26 mouse cellular contexts compared by ENCODE assay signal in genomic region chr1:186922489-186923370, GRCm38 (mm10). TPM values are rescaled to one million over a fixed set of nuclear protein-coding genes. Genes with fewer than 3 reads are reported as not detected.
DNase-seq lines count a peak whose midpoint lies in the region; ATAC-seq and TF ChIP-seq lines count a peak whose summit lies in the region.
"Had no signal": no experiment of that assay in that cellular context is flagged by ENCODE, and none has a peak within 500 bp of the region (broad histone marks: within the 10 kb centered on the region; RNA-seq: fewer than 3 reads in every experiment).

No protein-coding gene starts in this region.

- no peak overlapping the region for H3K9ac ChIP-seq in forebrain, embryonic 16.5 days (replicated peaks; ENCODE audit: low read depth, low read length)
- no peak overlapping the region for H3K9ac ChIP-seq in midbrain, embryonic 11.5 days (ENCODE audit: low read length)
- H3K9ac ChIP-seq in midbrain, postnatal 0 days (replicated peaks; ENCODE audit: low read length, poor library complexity, severe bottlenecking) = no peak overlapping the region
- H3K9ac ChIP-seq: liver, embryonic 14.5 days; lung, embryonic 15.5 days; neural tube, embryonic 12.5 days had no signal

- H3K4me1 ChIP-seq in forebrain, embryonic 10.5 days = peaks cover 52% of the 10 kb centered on the region
- H3K4me1 ChIP-seq in forebrain, embryonic 16.5 days (replicated peaks; ENCODE audit: control insufficient read depth, insufficient read depth, low read length) = peaks cover 23% of the 10 kb centered on the region
- peaks cover 13% of the 10 kb centered on the region; the same call in 1 of the 2 replicates for H3K4me1 ChIP-seq in midbrain, embryonic 11.5 days (ENCODE audit: control insufficient read depth, insufficient read depth, low read length)
- H3K4me1 ChIP-seq in midbrain, postnatal 0 days (ENCODE audit: insufficient read depth, low read length) = peaks cover 2% of the 10 kb centered on the region; the same call in 1 of the 2 replicates

- H3K27me3 ChIP-seq in forebrain, embryonic 10.5 days (ENCODE audit: poor library complexity, severe bottlenecking) = peaks cover 44% of the 10 kb centered on the region
- no peaks in the 10 kb centered on the region for H3K27me3 ChIP-seq in forebrain, embryonic 16.5 days (replicated peaks; ENCODE audit: control insufficient read depth, insufficient read depth, low read length)
- H3K27me3 ChIP-seq in midbrain, embryonic 11.5 days (ENCODE audit: control insufficient read depth, insufficient read depth, low read length) = peaks cover 20% of the 10 kb centered on the region
- H3K27me3 ChIP-seq in midbrain, postnatal 0 days (ENCODE audit: insufficient read depth, low read length) = 0 out of 2 replicates have a peak, but pooled peaks cover 7% of the 10 kb centered on the region
- H3K27me3 ChIP-seq: lung, embryonic 15.5 days had no signal

- WGBS in forebrain, embryonic 10.5 days = 16% methylated on average over 17 of the region's 17 CpGs
- WGBS in forebrain, embryonic 16.5 days = 26% methylated on average over 17 of the region's 17 CpGs
- 10% methylated on average over 17 of the region's 17 CpGs for WGBS in midbrain, embryonic 11.5 days
- WGBS in midbrain, postnatal 0 days = 18% methylated on average over 17 of the region's 17 CpGs

- no peak overlapping the region for H3K4me2 ChIP-seq in forebrain, embryonic 16.5 days (ENCODE audit: low read length)
- H3K4me2 ChIP-seq in midbrain, embryonic 11.5 days = peak overlapping the region; percentile 25; the same call in 1 of the 2 replicates
- H3K4me2 ChIP-seq in midbrain, postnatal 0 days (ENCODE audit: low read depth, low read length, poor library complexity, severe bottlenecking) = no peak overlapping the region
- H3K4me2 ChIP-seq: lung, embryonic 15.5 days; neural tube, embryonic 12.5 days had no signal

- TF ChIP-seq CTCF in midbrain, postnatal 0 days (IDR thresholded peaks at IDR 0.05) = no peak

- ATAC-seq in forebrain, embryonic 16.5 days = no peak
- ATAC-seq in midbrain, embryonic 11.5 days (ENCODE audit: low FRiP score) = peak; percentile 90
- ATAC-seq in midbrain, postnatal 0 days (ENCODE audit: low FRiP score) = no peak

- H3K36me3 ChIP-seq in forebrain, embryonic 10.5 days (replicated peaks) = no peaks in the 10 kb centered on the region
- no peaks in the 10 kb centered on the region for H3K36me3 ChIP-seq in forebrain, embryonic 16.5 days (ENCODE audit: control insufficient read depth, insufficient read depth)
- H3K36me3 ChIP-seq in midbrain, embryonic 11.5 days (ENCODE audit: control insufficient read depth, insufficient read depth, low read length) = no peaks in the 10 kb centered on the region
- no peaks in the 10 kb centered on the region for H3K36me3 ChIP-seq in midbrain, postnatal 0 days (ENCODE audit: insufficient read depth, low read length)
- H3K36me3 ChIP-seq: lung, embryonic 15.5 days; neural tube, embryonic 12.5 days had no signal

- no peak overlapping the region for H3K27ac ChIP-seq in forebrain, embryonic 10.5 days
- H3K27ac ChIP-seq in forebrain, embryonic 16.5 days (ENCODE audit: low read length) = no peak overlapping the region
- H3K27ac ChIP-seq in midbrain, embryonic 11.5 days (ENCODE audit: low read depth, low read length) = no peak overlapping the region
- H3K27ac ChIP-seq in midbrain, postnatal 0 days (ENCODE audit: low read depth, low read length) = no peak overlapping the region
- H3K27ac ChIP-seq: heart, adult 2 months; liver, embryonic 14.5 days; lung, embryonic 15.5 days; neural tube, embryonic 12.5 days had no signal

- DNase-seq in forebrain, embryonic 10.5 days (ENCODE audit: extremely low spot score, low spot score) = peak; percentile 37
- DNase-seq in midbrain, embryonic 11.5 days (ENCODE audit: low spot score, missing footprints) = peak; percentile 91
- no peak for DNase-seq in midbrain, postnatal 0 days (ENCODE audit: low spot score)
- peak; percentile 79 for DNase-seq in embryo, embryonic 10.5 days (ENCODE audit: low spot score)
- peak; percentile 48 for DNase-seq in retina, embryonic 14.5 days (ENCODE audit: low spot score)
- DNase-seq in left cerebral cortex, adult 8-10 months (ENCODE audit: low spot score in 2 of 2) = no peak
- no peak for DNase-seq in right cerebral cortex, adult 2 months (ENCODE audit: low spot score in 2 of 2)
- DNase-seq: adrenal gland, adult 2 months; cerebellum, adult 8-10 months; gastrocnemius, postnatal 14 days; heart, adult 2 months; heart, postnatal 4 days; kidney, postnatal 36 days; lung, postnatal 4 days; right cerebral cortex, postnatal 14 days; spleen, adult 18-20 months; thymus, postnatal 36 days had no signal

- no peaks in the 10 kb centered on the region for H3K9me3 ChIP-seq in forebrain, embryonic 10.5 days
- H3K9me3 ChIP-seq in forebrain, embryonic 16.5 days (ENCODE audit: control insufficient read depth, low read length) = no peaks in the 10 kb centered on the region
- H3K9me3 ChIP-seq in midbrain, embryonic 11.5 days (ENCODE audit: control insufficient read depth, low read length) = no peaks in the 10 kb centered on the region
- no peaks in the 10 kb centered on the region for H3K9me3 ChIP-seq in midbrain, postnatal 0 days (ENCODE audit: low read length)
- H3K9me3 ChIP-seq: lung, embryonic 15.5 days; neural tube, embryonic 12.5 days had no signal

- H3K4me3 ChIP-seq in forebrain, embryonic 10.5 days = no peak overlapping the region
- H3K4me3 ChIP-seq in forebrain, embryonic 16.5 days (replicated peaks; ENCODE audit: low read length) = no peak overlapping the region
- H3K4me3 ChIP-seq in midbrain, embryonic 11.5 days (ENCODE audit: low read depth, low read length) = no peak overlapping the region
- no peak overlapping the region for H3K4me3 ChIP-seq in midbrain, postnatal 0 days (ENCODE audit: low read depth, low read length)
- H3K4me3 ChIP-seq: heart, adult 2 months; lung, embryonic 15.5 days; neural tube, embryonic 12.5 days had no signal

RNA-seq across cellular contexts. Expression of gene D1Pas1, which starts 44.5 kb away (rescaled TPM):
- not detected in 2 replicates for polyA plus RNA-seq in forebrain, embryonic 10.5 days (2016; fragmentation: Nextera tagmentation; extraction: Ambion mirVana)
- polyA plus RNA-seq in forebrain, embryonic 16.5 days (2015; fragmentation: Nextera tagmentation; extraction: Ambion mirVana) = not detected in 2 replicates
- 0.10 and 0.15 TPM in 2 replicates for polyA plus RNA-seq in midbrain, embryonic 11.5 days (2014; fragmentation: Nextera tagmentation; extraction: Ambion mirVana)
- total RNA-seq in midbrain, postnatal 0 days (2014; rRNA removed) = not detected in 2 replicates
- polyA plus RNA-seq in midbrain, postnatal 0 days (2015; fragmentation: Nextera tagmentation; extraction: Ambion mirVana) = 0.06 and 0.13 TPM in 2 replicates
- under 1 TPM in 1 of 4 experiments, not detected in 3; 0.16 TPM for total RNA-seq in left cerebral cortex, adult 8-10 months (2022)
- total RNA-seq: common myeloid progenitor, adult 5-6 weeks; gastrocnemius, postnatal 14 days; layer of hippocampus, postnatal 25 days; left cerebral cortex, postnatal 25 days had no signal
- polyA plus RNA-seq: adrenal gland, adult 2 months; embryonic facial prominence, embryonic 14.5 days; heart, adult 2 months; kidney, embryonic 14.5 days; liver, embryonic 14.5 days; lung, embryonic 15.5 days had no signal

Comparison
In these comparisons a context has a peak if more than half of its experiments do, and no peak if none do; other contexts are left out.
1. DNase-seq: peak in forebrain, embryonic 10.5 days (single experiment), midbrain, embryonic 11.5 days (single experiment), embryo, embryonic 10.5 days (single experiment) and retina, embryonic 14.5 days (single experiment); none in midbrain, postnatal 0 days (single experiment), left cerebral cortex, adult 8-10 months (0 of 2) and right cerebral cortex, adult 2 months (0 of 2).